Mouse (Mus musculus) NIH3T3 (cell line): ENCODE measurements around the gene Slc29a2.

Experiments used
- DNase-seq: peaks from one replicate; pipeline ENCODE4 v3.0.0-alpha.2; 2012; ENCODE audit warnings: low read depth

Slc29a2 gene

DNA sequence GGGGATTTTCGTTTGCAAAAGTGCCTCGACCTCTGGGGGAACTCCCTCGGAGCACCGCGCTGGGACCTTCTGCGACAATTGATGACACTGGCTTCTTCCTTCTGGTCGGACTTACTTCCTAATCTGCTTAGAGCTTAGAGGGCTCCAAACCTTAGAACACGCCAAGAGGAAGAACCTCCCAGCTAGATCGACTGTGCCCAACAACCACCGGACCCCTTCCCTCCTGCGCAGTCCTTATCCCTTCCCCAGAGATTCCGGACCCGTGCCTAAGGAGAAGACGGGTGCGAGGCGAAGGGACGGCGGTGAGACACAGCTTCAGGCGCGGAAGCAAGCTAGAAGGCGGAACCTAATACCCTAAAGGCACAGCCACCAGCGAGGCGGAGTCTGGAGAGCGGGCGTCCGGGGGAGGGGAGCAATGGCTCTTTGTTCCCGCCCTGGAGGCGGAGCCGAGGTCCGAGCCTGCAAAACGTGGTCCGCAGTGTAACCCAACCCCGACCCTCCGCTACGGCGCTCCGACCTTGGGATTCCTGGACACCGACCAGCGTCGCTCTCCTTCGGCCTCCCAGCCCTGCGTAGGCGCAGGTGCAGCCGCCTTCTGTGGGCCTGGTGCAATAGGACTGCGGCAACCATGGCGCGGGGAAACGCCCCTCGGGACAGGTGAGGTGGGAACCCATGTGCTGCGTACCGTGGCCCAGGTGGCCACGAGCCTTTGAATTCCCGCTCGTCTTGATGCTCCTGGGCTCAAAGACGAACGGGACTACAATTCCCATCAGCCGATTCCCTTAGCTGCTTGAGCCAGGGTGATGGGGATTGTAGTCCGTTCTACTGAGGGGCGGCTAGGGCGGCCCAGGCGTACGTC, at the start of gene Slc29a2:
Slc29a2 (plus strand) TSS at position 240 of the 859 bp plus-strand sequence.
- DNase-seq = peak; percentile 94

DNA sequence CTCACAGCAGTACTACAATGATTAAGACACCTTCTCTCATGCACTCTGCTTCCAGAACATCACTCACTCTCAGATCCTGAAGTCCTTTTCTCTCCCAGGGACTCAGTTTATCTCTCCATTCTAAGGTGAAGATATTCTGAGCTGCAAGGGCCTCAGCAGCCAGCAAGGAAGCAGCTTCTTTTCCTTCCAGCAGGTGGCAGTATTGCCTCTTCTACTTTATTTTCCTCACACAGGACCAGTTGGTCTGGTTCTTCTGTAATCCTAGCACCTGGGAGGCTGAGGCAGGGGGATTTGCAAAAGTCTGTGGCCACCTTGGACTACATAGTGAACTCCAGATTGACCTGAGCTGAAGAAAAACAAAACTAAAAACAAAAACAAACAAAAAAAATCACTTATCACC, 41.9 kb upstream of the Slc29a2 start:
- peak; percentile 92 for DNase-seq

DNA sequence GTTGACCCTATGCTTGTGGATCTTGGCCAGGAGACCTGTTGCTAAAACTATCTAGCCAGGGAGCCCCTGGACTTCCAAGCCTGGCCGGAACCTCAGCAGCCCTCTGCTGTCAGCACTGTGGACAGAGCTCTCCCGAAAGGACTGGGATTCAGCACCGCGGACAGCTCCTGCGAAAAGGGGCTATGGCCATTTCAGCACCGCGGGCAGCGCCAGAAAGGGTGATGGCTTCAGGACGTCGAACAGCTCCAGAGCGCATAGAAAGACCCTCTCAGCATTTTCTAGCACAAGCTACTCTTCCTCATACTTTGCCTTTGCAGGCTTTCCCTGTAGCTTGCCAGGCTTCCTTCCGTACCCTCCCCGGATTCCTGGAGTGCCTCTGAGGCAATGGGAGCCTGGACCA, 34.6 kb upstream of the Slc29a2 start:
- DNase-seq = peak; percentile 96

DNA sequence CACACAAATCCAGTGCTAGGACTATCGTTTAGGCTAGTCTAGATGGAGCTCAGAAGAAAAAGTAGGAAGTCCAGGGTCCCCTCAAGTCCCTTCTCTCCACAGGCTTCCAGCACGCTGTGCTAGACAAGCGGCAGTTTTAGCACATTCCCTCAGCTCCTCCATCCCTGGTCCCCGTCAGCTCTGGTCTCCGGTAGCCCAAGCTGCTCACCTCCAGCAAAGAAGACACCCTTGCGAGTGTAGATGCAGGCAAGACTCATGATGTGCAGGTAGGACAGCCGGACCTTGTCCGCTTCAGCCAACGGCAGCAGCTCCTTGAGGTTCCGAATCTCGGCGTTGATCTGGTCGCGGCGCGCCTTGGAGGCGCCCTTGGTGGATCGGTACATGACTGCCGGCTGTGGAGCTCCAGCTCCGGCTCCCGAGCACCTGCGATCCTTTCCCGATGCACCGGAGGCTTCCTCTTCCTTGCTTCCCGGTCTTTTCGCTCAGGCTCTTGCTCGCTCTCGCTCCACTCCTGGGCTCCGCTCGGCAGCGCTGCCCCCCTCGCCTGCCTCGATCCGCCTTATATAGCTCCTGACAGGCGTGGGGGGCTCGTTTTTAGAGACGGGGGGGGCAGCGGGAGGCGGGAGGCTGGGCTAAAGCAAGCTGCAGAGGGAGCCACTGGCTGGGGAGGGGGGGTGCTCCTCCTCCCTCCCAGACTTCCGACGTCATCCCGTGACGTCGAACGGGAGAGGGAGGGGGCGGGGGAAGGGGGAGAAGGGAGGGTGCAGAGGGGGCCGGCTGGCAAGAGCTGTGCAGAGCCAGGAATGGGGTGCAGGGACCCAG, 34.0 kb upstream of the Slc29a2 start:
- no peak for DNase-seq

DNA sequence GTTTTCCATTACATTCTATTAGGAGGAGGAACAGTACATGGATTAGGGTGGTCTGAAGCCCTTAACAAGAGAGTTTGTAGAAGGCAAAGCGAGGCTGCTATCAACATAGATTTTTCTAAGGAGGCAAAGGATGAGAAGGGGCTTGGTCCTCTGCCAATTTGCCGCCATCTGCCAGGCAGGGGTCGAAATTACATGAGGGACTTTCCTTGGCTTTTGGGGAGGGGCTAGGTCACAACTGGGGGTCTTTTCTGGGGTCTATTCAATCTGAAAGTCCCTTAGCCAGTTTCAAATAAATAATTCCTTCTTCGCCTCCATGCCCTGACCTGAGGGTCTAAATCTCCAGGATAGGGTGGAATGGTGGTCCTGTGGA, 33.4 kb upstream of the Slc29a2 start, which contains the start of gene Npas4:
Npas4 (minus strand) TSS at position 61 of the 370 bp plus-strand sequence.
- DNase-seq = no peak

DNA sequence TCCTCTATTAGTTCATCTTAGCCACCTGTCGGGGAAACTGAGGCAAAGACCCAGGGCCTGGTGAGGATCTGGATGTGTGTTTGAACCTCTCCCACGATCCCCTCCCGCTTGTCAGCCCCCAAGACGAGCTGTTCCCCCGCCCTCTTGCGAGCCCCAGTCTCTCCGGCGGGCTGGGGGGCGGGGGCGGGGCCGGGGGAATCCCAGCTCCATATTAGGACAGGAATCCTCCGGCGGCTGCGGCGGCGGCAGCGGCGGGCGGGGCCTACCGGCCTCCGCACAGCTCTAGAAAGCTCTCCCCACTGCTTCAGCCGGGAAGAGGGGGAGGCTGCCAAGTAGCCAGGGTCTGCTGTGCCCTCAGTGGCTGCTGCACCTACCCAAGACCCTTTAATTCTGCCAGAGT, 32.9 kb upstream of the Slc29a2 start:
- no peak for DNase-seq

DNA sequence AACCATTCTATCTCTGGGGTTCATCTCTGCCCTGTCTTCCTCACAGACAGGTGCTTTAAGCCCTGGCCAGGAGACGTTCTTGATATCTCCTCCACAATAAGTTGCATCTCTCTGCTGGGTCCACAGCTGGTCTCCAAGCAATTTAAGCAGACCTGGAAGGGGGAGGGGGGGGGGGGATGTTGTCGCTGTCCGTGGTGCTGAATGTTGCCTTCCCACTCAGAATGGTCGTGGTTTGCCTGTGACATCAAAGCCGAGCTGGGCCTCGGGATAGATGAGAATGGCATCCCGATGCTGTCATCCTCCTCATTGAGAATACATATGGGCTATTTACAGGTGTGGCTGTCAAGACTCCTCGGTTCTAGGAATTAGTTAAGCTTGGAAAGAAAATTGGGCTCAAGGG, 31.3 kb upstream of the Slc29a2 start:
- peak; percentile 63 for DNase-seq

DNA sequence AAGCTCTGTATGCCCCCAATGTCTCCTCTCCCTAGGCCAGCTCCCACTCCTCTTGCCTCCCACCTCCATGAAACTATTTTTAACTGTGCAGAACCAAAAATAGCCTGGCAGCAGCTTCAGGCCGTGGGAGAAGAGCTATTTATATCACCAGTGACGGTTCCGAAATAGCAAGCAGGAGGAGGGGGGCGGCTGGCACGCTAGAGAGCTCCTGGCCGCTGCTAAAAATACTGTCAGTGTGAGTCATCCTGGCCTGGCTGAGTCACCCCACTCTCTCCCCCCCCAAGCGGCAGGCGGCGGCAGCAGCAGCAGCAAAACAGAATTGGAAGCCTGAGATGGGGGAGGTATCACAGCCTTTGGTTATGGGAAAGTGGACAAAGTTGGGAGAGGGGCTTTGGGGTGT, 30.8 kb upstream of the Slc29a2 start:
- DNase-seq = peak; percentile 98

DNA sequence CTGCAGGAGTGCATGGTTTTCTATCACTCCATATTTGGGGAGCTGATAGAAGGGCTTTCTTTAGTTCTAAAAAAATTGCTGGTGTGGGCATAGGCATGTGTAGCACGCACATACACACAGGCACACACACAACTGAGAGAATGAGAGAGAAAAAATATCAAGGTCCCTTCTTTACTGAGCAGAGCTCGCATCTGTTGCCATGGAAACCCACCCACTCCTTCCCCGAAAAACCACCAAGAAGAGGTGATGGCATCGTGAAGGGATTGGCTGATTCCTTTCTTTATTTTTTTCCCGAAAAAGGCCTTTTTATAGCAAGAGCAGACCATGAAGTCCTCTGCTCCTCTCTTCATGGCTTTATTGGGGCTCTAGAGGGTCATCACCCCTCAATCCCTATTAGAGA, 29.6 kb upstream of the Slc29a2 start:
- DNase-seq = no peak

DNA sequence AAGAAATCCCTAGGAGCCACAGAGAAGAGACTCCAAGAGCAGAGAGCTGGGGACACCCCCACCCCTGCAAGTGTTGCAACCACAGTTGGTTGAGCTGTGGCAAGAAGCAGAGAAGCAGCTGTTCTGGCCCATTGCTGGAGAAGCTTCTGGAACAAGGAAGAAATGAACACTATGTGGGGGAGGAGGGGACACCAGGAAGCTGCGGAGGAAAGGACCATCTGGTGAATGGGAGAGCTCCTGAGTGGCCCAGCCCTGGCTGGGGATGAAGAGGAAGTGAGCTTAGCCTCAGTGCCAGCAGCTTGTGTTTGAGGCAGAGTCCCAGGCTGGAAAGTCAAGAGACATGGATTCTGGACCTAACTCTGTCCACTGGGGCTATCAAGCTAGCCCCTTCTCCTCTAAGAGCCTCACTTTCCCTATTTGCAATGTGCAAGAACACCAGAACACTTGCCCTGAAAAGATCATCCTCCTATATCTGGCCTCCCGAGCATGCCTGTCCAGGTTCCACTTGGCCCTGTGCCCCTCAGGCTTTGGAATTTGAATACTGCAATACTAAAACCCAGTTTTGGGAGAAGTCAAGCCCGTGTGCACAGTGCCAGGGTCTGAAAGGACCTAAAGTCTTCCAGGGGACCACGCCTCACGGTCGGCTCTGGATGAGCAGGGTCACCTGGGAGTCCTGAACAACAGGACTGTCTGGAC, 24.1 kb upstream of the Slc29a2 start:
- DNase-seq = peak; percentile 59

DNA sequence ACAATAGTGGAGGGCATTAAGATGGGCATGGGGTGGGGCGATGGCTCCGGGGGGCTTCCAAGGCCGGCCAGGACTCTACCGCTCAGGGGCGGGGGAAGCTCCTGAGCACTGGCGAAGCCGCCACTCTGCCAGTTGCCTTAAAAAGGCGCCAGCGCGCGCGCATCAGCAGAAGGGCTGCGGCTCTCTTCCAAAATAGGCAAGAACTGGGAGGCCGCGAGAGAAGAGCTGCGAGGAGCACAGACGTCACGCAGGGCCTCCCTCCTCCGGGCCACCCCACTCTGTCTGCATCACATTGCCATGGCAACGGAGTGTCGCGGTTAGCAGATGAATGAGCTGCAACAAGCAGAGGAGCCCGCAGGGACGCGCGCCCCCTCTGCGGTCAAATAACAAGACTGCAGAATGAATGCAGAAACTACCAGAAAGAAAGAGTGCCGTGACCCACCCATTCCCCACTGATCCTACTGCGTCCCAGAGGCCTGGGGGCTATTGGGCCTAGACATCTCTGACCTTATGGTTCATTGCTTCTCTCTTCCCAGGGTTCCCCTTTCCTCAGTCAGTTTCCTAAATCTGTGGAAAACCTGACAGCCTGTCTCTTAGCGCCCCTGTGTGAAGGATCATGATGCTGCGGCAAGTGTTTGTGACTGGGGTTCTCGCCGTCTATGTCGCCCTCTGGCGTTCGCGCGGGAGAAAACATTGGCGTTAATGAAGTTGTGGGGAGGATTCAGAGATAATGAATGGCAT, 21.8 kb upstream of the Slc29a2 start:
- peak; percentile 99 for DNase-seq

DNA sequence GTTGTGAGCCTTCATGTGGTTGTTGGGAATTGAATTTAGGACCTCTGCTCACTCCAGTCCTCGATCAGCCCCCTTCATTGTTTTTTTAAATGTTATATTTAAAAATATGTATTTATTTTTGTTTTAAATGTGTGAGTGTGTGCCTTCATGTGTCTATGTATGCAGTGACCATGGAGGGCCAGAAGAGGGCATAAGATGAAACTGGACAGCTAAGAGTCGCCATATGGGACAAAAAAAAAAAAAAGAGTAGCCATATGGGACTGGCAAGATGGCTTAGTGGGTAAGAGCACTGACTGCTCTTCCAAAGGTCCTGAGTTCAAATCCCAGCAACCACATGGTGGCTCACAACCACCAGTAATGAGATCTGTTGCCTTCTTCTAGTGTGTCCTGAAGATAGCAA, 20.0 kb upstream of the Slc29a2 start:
- DNase-seq = peak; percentile 54

DNA sequence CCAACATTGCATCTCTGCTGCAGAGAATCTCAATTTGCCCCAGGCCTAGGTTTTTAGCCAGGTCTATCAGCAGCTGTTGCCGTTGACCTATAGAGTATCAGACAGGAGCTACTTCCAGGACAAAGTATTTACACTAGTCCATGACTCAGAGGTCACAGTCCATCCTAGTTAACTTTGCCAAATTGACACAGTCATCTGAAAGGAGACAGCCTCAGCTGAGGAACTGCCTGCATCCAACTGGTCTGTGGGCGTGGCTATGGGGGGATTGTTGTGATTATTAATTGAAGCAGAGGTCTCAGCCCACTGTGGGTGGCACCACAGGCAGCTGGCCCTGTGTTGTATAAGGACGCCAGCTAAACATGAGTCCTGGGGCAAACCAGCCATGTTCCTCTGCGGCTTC, 18.7 kb upstream of the Slc29a2 start:
- peak; percentile 66 for DNase-seq

DNA sequence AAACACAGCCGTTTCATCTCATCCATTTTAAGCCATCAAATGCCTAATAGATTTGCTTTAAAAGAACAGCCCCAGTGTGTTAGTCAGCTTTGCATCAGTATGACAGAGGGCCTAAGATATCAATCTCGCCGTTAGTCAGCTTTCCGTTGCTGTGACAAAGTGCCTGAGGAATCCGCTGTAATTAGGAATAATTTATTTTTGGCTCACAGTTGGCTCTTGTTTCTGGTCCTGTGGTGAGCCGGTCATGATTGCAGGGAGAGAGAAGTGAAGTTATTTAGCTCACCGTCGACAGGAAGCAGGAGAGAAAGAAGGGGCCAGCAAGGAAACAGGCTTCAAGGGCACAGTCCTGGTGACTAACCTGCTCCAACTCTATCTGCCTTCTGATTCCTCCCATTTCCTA, 10.5 kb upstream of the Slc29a2 start:
- peak; percentile 72 for DNase-seq

DNA sequence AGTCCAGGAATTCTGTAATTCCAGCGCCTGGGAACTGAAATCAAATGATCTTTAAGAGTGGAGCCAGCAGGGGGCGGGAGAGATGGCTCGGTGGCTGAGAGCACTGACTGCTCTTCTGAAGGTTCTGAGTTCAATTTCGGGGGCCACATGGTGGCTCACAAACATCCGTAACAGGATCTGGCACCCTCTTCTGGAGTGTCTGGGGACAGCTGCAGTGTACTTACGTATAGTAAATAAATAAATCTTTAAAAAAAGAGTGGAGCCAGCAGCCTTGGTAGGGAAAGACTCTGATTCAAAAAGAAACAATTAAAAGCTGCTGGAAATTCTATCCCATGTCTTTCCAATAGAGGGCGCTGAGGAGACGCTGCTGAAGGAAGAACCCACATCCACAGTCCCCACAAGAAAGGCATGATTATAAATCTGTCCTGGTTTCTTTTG, 8.7 kb upstream of the Slc29a2 start:
- peak; percentile 86 for DNase-seq

DNA sequence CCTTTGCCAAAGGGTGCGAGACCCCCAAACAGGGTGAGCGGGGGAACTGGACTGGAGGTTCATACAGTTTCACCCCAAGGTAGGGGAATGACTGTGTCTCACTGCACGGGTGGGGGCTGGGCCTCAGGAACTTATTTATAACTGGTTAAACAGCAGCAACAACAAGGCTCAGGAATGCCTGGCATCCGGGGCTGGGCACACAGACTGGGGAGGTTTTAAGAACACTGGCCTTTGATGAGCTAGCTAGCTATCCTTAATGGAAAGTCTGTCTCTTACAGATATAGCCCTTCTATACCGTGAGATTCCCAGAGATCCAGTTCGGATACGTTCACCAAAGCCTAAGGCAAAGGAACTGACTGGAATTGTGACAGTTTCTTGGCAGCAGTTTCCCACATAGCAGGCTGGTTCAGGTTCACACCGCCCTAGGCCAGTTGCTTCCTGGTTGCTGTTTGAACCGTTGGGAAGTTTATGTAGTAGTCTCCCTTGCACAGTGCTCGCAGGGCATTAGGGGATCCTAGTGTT, 7.4 kb upstream of the Slc29a2 start:
- peak; percentile 71 for DNase-seq

DNA sequence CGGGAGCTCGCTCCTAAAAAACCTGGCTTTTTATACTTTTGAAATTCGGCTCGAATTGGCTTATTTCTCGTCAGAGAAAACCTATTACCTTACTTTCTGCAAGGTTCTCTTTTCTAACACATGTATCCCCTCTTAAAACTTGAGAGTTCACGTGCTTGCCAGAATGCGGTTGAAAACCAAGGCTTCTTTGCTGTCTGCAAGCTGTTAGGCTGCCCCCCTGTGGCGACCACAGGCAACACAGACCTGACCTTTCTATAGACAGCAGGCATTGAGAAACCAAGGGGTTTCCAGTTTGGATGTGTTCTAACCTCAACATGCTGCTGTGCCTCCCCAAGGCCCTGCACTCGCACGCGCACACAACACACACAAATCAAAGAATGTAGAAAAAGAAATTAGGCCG, 6.9 kb upstream of the Slc29a2 start:
- DNase-seq = peak; percentile 89

DNA sequence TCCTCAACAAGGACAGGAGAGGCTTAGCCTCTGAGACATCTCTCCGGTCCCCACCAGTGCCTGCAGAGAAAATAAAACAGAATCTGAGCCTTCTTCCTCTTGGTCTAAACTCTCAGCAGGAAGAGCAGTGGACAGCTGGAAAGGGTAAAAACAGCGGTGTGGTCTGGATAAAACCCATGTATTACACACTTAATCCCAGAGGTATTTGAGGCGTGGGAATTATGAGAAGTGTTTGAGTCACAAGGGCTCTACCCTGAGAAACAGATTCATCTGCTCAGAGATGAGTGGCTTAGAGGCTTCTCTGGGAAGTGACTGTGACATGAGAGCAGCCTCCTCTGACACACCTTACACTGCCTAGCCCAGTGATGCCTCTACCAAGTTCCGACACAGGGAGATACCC, 6.0 kb upstream of the Slc29a2 start:
- peak; percentile 88 for DNase-seq

DNA sequence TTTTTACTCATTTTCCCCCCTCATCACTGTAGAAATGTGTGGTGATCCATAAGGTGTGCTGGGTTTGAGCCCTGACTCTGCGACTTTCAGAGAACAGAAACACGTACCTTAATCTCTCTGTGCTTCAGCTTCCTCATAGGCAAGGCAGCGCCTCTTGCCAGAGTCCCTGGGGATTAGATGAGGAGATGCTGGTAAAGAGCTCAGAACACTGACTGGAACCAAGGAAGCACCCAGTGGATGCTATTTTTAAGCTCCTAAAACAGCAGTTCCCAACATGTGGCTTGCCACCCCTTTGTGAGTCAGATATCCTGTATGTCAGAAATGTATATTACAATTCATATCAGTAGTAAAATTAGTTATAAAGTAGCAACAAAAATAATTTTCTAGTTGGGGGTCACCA, 5.5 kb upstream of the Slc29a2 start:
- DNase-seq = peak; percentile 33

DNA sequence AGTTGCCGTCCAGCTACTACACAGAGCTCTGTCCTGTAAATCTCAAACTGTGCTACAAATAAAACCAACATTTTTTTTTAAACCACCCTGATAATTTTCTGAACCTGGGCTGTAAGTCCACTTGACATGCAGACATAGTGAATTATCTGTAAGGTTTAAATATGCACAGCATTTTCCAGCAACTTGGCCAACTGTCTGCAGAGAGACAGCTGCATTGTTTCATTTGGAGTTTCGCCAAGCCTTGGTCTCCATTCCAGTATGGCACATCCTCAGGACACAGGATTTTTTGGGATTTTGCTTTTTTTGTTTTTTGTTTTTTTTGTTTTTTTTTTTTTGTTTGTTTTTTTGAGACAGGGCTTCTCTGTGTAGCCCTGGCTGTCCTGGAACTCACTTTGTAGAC, 2.2 kb upstream of the Slc29a2 start:
- no peak for DNase-seq

DNA sequence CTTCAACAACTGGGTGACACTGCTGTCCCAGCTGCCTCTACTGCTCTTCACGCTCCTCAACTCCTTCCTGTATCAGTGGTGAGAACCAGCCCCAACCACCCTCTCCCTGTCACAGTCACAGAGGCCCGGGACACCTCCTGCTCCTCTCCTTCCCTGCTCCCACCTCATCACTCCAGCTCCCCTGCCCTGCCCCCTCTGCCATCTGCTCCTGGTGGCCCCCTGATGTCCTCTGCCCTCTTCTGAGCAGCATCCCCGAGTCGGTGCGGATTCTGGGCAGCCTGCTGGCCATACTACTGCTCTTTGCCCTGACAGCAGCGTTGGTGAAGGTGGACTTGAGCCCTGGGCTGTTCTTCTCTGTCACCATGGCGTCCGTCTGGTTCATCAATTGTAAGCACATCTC, 2.5 kb downstream of the Slc29a2 start:
- DNase-seq = no peak

DNA sequence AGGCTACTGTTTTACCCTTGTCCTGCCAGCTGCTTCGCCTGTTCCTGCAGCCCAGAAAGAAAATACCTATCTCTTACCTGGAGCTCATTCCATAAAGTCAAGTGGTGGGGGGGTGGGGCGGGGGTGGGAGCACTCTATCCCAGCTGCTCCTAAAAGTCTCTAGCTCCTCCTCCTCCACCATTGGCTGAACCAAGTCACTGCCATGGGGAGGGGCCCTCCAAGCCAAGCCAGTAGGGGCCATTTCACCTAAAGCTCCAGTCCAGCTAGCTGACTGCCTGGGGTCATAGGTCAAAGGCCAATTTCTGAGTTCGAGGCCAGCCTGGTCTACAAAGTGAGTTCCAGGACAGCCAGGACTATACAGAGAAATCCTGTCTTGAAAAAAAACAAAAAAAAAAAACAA, 9.0 kb downstream of the Slc29a2 start:
- no peak for DNase-seq
